9 mouse cellular contexts compared by ENCODE assay signal in genomic region chr2:74965384-74966060, GRCm38 (mm10).
DNase-seq lines count a peak whose midpoint lies in the region; ATAC-seq and TF ChIP-seq lines count a peak whose summit lies in the region.
"Had no signal": no experiment of that assay in that cellular context is flagged by ENCODE, and none has a peak within 500 bp of the region (broad histone marks: within the 10 kb centered on the region; RNA-seq: fewer than 3 reads in every experiment).

No protein-coding gene starts in this region.

- no peak for TF ChIP-seq CTCF in testis, adult 2 months (IDR thresholded peaks at IDR 0.05; ENCODE audit: control insufficient read depth, insufficient read depth, insufficient replicate concordance, low read depth, low read length)

- ATAC-seq in hindbrain, embryonic 16.5 days, result peak; percentile 68

- DNase-seq in adrenal gland, adult 2 months, result peak; percentile 3
- DNase-seq in adrenal gland, postnatal 4 days (ENCODE audit: low spot score in 2 of 2), result no peak
- DNase-seq in brain, adult 2 months (ENCODE audit: low read depth, low spot score), result peak; percentile 40
- DNase-seq in gastrocnemius, postnatal 25 days, result peak; percentile 61
- DNase-seq in lung, postnatal 4 days, result peak; percentile 21 to 70
- no peak for DNase-seq in adrenal gland, postnatal 25 days

- peaks cover 12% of the 10 kb centered on the region for H3K4me1 ChIP-seq in hindbrain, embryonic 16.5 days (ENCODE audit: control insufficient read depth, insufficient read depth, low read depth, low read length)
- peaks cover 10% of the 10 kb centered on the region for H3K4me1 ChIP-seq in testis, adult 2 months (ENCODE audit: control insufficient read depth, insufficient read depth, low read length)
- H3K4me1 ChIP-seq: megakaryocyte, embryonic 14.5 days had no signal

- H3K27me3 ChIP-seq in hindbrain, embryonic 16.5 days (replicated peaks; ENCODE audit: control insufficient read depth, insufficient read depth, low read length), result no peaks in the 10 kb centered on the region
- H3K27me3 ChIP-seq in testis, adult 2 months (ENCODE audit: control insufficient read depth, insufficient read depth, low read length), result no peaks in the 10 kb centered on the region

- no peak overlapping the region for H3K27ac ChIP-seq in hindbrain, embryonic 16.5 days (ENCODE audit: low read depth, low read length)
- no peak overlapping the region for H3K27ac ChIP-seq in testis, adult 2 months (ENCODE audit: control insufficient read depth, insufficient read depth, low read depth, low read length)

- TF ChIP-seq POLR2A in testis, adult 2 months (IDR thresholded peaks at IDR 0.05; ENCODE audit: control insufficient read depth, low read depth, low read length), result no peak

- peak overlapping the region; percentile 37 for H3K4me2 ChIP-seq in hindbrain, embryonic 16.5 days (ENCODE audit: low read length)

- no peaks in the 10 kb centered on the region for H3K36me3 ChIP-seq in hindbrain, embryonic 16.5 days (ENCODE audit: control insufficient read depth, insufficient read depth, low read length)
- H3K36me3 ChIP-seq in testis, adult 2 months (ENCODE audit: control insufficient read depth, insufficient read depth, low read length), result no peaks in the 10 kb centered on the region

- no peak overlapping the region for H3K9ac ChIP-seq in hindbrain, embryonic 16.5 days (ENCODE audit: low read depth, low read length)

- H3K9me3 ChIP-seq in hindbrain, embryonic 16.5 days (ENCODE audit: control insufficient read depth, low read length), result no peaks in the 10 kb centered on the region
- H3K9me3 ChIP-seq: megakaryocyte, embryonic 14.5 days had no signal

- 32% methylated on average over 18 of the region's 18 CpGs for WGBS in hindbrain, embryonic 16.5 days

- no peak overlapping the region for H3K4me3 ChIP-seq in hindbrain, embryonic 16.5 days (ENCODE audit: low read length)
- peak overlapping the region; percentile 76 for H3K4me3 ChIP-seq in testis, adult 2 months (ENCODE audit: control insufficient read depth, low read depth, low read length)
- H3K4me3 ChIP-seq: megakaryocyte, embryonic 14.5 days had no signal

Comparison
In these comparisons a context has a peak if more than half of its experiments do, and no peak if none do; other contexts are left out.
1. DNase-seq: peak in adrenal gland, adult 2 months (single experiment), brain, adult 2 months (single experiment), gastrocnemius, postnatal 25 days (single experiment) and lung, postnatal 4 days (2 of 2); none in adrenal gland, postnatal 4 days (0 of 2) and adrenal gland, postnatal 25 days (single experiment).